Mouse (Mus musculus) kidney, adult 11 months (tissue): Measurements from ENCODE around the gene Tmtc2.
"Not testable (repeated sequence)": the region's sequence is repeated elsewhere in the genome, so short reads cannot be mapped to it uniquely, and the experiment has no call there.

Experiments
- DNase-seq: peaks from one replicate; pipeline ENCODE4 v3.0.0; 2022

Tmtc2 gene

DNA sequence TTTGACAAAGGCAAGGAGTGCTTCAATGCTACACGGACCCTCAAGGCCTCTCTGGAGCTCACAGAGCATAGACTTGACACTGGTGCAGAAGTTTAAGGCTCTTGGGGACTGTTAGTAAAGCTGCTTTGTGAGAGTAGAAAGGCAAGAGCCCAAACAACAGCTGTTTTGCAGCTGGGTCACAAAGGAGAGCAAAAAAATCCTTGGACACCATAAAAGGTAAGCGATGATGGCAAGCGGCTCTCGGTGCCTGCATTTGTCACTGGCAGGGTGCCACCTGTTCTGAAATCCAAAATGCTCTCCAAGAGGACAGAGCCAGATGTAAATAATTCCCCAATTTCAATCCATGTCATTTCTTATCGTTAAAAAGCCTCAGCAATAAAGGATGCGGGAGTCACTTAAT, 290.1 kb downstream of the Tmtc2 start:
- DNase-seq: no peak

DNA sequence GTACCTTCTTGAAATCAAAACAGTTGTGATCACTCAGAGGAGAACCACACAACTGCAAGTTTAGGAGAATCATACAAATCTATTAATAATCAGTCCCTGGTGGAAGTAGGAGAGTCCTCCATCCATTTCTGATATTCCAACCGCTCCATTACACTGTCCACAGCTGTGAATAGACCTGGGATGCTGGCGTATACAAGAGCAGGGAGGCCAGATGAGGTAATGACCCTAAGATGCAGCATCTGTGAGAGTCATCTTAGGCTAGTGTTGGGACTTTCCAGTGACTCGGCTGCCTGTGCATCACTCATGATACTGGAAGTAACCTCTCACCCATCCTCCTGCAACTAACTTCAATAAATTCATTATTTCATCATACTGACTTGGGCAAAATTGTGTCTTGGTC, 293.3 kb downstream of the Tmtc2 start:
- no peak for DNase-seq

DNA sequence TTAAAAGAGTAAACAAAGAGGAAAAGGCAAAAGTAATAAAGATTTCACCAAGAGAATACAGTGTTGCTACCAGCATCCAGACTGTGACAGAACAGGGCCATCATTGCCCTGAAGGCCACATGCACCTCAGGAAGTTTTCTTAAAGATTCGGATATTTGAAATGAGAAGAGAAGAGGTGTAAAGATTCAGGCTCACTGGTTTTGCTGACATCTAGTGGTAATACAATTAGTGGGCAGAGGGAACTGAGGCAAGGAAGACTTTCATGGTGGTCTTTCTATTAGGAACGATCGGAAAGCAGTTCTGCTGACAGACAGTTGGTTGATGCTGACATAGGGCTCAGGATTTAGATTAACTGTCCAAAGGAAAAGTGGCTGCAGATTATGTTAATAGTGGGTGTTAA, 314.2 kb downstream of the Tmtc2 start:
- no peak for DNase-seq

DNA sequence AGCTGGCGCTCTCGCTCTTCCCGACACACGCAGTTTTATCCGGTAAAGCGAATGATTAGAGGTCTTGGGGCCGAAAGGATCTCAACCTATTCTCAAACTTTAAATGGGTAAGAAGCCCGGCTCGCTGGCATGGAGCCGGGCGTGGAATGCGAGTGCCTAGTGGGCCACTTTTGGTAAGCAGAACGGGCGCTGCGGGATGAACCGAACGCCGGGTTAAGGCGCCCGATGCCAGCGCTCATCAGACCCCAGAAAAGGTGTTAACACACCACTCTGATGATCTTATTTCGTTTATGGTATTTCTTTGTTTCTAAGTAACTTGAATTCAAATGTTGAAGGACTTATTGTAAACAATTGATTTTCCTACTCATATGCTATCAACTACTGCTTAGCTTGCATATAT, 336.0 kb downstream of the Tmtc2 start:
- not testable (repeated sequence) for DNase-seq

DNA sequence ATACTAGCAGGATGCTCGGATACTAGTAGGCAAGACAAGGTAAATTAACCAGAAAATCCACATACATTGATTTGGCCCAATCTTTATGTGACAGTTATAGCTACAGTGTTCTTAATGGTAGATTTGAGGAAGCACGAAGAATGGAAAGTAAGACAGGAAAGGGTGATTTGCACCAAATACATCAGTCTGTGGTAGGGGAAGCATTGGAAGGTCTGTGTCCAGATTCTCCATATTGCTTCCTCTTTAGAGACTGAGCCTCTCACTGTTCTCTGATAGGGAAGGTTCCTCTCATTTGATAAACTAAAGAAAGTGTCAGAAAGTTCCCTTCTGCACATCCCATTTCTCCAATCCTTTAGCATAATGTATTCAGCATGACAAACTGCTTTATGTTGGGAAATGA, 341.4 kb downstream of the Tmtc2 start:
- no peak for DNase-seq

DNA sequence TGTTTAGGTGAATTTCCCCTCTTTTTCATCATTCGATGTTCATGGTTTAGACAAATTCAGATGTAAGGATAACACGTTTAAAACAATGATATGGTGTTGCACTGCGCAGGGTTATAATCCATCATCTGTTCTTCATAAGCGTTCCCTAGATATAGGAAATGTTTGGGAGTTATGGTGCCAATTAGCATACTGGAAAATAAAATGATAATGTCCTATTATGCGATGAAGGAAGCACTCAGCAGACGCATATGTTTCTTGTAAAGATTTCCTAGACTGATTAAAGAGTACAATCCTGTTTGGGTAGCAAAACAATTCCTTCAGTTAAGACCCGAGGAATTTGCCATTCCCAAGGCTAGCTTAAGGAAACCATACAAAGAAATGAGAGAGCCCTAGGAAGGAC, 343.8 kb downstream of the Tmtc2 start:
- DNase-seq: no peak

- DNase-seq: no peak
Measured at GRCm38 (mm10) chr10:105228623-105229022, 345.6 kb downstream of the Tmtc2 start.

DNA sequence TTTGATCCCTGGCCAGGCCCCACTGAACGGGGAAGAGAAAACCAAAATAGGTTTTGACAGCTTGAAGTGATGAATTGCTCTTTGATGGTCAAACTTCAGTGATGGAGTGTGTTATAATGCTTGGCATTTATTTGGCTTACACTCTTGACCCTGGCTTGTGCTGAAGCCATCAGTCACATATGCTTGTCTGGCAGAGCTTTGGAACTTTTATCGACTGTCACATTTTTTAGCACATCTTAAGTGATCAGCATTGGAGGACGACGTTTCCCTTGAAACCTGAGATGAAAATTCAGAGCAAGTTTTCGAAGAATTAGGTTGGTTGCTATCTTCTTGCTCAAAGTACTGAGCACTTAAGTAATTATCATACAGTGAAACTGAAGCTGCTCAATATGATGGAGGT, 346.6 kb downstream of the Tmtc2 start:
- DNase-seq: no peak

DNA sequence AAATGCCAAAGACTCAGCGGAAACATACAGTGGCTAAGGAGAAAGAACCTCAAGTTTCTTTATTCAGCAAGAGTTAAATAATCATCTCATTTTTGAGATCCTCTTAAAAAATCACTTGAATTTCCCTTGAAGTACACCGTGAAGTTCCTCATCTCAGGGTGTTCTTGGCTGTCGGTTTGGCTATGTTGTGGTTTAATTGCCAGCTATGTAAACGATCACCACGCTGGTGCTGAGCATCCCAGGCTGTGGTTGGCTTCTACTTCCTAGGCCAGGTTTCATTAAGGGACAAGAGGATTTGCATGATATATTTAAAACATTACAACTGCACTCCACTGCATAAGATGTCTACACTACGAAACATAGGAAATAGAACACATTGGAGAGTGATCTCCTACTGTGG, 348.5 kb downstream of the Tmtc2 start:
- DNase-seq: no peak

- no peak for DNase-seq
Measured at GRCm38 (mm10) chr10:105222904-105223303, 351.3 kb downstream of the Tmtc2 start.

- DNase-seq: no peak
Measured at GRCm38 (mm10) chr10:105201491-105201890, 372.8 kb downstream of the Tmtc2 start.

DNA sequence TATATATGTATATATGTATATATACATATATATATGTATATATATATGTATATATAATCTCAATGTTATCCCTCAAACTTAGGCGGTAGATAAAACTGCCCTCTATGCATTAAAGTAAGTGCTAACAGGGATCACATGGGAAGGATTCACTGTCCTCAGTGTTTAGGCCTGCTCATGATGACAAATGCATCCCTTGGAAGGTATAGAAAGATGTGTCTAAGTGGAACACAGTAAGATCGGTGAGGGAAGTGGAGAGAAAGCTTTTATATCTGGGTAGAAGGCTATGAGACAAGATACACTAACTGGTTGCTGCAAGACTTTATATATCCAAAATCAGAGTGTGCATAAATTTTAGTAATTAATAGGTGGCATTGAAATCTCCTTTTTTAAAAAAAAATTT, 373.6 kb downstream of the Tmtc2 start:
- no peak for DNase-seq

GRCm38 (mm10) chr10:105200092-105200491, 374.2 kb downstream of the Tmtc2 start:
- no peak for DNase-seq

- DNase-seq: no peak
Measured at GRCm38 (mm10) chr10:105199515-105199914, 374.7 kb downstream of the Tmtc2 start.

GRCm38 (mm10) chr10:105195377-105195776, 378.9 kb downstream of the Tmtc2 start:
- DNase-seq: no peak

DNA sequence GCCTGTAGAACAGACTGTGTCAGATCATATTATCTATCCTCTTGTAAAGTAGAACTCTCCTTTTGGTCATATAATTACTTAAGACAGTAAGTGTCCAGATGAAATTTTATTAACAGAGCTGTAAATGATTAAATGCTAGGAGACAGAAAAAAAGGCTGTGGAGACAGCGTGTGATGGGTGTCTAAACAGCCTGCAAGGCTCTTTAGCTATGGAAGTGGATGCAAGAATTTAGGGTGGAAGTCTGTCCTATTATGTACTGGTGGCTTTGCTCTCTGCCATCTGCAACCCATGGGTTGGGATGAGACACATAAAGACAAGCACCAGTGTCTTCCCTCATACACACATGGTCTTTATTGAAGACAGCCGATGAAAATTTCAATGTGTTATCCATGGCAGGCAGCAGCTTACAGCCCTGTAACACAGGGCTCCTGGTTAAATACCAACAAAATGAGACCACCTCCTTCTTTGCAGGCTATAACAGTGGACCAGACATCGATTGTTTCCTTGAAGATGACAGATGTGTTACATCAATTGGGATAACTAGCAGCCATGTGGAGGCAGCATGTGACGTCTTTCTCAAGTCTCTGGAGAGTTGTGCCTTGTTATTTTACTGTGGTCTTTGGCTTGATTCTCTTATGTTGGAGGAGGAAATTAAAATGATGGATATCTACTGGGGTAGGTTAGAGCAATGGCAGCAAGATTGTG, 380.3 kb downstream of the Tmtc2 start:
- DNase-seq: no peak

DNA sequence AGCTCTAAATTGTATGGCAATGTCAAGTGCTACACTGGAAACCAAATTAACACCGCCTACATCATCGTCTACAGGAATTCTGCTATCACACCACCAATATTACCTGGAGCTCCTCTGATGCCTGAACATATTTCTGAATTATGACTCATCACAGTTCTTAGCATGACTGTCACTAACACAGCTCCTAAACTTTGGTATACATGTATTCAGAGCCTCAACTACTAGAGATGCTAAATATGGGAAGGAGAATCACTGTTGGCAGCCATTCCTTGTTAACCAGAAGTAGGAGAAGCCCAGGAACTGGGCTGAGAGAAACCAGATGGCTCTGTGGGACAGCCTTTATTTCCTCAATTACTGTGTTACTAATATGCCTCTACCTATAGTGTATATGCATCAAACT, 382.2 kb downstream of the Tmtc2 start:
- DNase-seq: no peak

GRCm38 (mm10) chr10:105189746-105190145, 384.5 kb downstream of the Tmtc2 start:
- DNase-seq: no peak

GRCm38 (mm10) chr10:105186636-105187035, 387.6 kb downstream of the Tmtc2 start:
- no peak for DNase-seq

DNA sequence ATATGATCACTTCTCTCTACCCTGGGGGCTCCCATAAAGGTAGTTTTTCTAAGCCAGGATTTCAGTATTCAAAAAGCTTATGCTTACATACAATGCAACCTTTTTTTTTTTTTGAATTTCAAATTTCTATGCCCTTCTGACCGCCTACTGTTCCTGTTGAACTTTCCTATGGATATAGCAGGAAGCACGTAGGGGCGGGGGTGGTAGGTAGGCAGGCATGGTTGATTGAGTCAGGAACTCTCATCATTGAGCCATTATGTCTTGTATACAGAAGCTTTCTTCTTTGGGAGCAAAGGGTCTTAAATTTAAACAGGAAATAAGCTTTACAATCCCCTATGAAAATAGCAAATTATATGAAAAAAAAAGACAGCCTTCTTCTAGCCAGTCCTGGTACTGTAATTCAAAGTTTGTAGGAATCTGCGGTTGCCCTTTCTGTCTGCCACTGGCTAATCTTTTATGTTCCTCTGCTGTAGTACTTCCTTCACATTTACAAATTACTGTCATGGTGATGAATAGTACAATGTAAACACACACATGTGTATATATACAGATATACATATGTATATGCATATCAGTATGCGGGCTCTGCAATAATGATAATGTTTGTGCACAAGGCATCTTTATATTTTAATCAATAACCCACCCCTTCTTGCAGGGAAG, 405.7 kb downstream of the Tmtc2 start:
- DNase-seq: no peak

GRCm38 (mm10) chr10:105165291-105165690, 409.0 kb downstream of the Tmtc2 start:
- no peak for DNase-seq

GRCm38 (mm10) chr10:105153789-105154188, 420.5 kb downstream of the Tmtc2 start:
- no peak for DNase-seq

- DNase-seq: no peak
Measured at GRCm38 (mm10) chr10:105144382-105144781, 429.9 kb downstream of the Tmtc2 start.

DNA sequence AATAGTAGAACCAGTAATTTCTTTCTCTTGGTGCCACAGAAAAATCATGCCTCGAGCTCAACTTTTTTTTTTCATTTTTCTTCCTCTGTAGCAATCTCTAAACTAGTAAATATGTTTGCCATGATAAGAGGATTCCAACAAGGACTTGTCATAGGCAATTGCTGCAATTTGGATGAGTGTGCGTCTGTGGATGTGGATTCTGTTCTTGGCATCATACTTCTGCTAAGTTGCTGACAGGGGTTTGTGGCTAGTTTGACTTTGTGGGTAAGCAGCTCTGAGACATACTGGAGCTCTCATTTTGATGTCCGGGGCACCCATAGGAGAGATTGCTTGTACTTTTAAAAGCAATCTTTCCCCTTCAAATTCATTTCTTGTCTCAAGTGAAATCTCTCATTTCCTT, 432.1 kb downstream of the Tmtc2 start:
- no peak for DNase-seq
